Mouse (Mus musculus): ENCODE measurements around the gene Gm6121.
"Not testable (repeated sequence)": the region's sequence is repeated elsewhere in the genome, so short reads cannot be mapped to it uniquely, and the experiment has no call there.

The Gm6121 gene

GRCm38 (mm10) chrX:26935597-26935996 lies at the start of gene Gm6121:
Gm6121 (minus strand) TSS chrX:26935697.
- not testable (repeated sequence) for DNase-seq

Measured in cerebellum, adult 11 months (tissue).